Mouse (Mus musculus) MEL (cell line): ENCODE measurements around the gene Gm5868. TPM values are rescaled to one million over a fixed set of nuclear protein-coding genes. Genes with fewer than 3 reads are reported as not detected.
A peak's percentile ranks its signal among the peaks of the same experiment; 100 is the strongest.

Experiments
- DNase-seq: peaks from one replicate; pipeline ENCODE4 v3.0.0; 2011; ENCODE audit warnings: low read depth, low spot score
- H3K27ac ChIP-seq: 2 replicates; pipeline ENCODE4 v1.5.1; 2012; ENCODE audit warnings: low read depth, mild to moderate bottlenecking, control low read depth, low read length, moderate library complexity; ENCODE audit not compliant: control insufficient read depth
- H3K27me3 ChIP-seq, 2 experiments: fragments of 150-350 bp in 1 of 2; sonication (generic) in 1 of 2; 2 replicates each; pipeline ENCODE4 v1.6.1; 2012; ENCODE audit warnings: low read length in 2 of 2, mild to moderate bottlenecking in 2 of 2, improper control_type of control experiment in 1 of 2, moderate library complexity in 1 of 2; ENCODE audit not compliant: insufficient read depth in 2 of 2, control insufficient read depth in 1 of 2
- H3K36me3 ChIP-seq, 2 experiments: 2 replicates each; pipeline ENCODE4 v1.6.1; 2012 to 2014; ENCODE audit warnings: low read length in 2 of 2, improper control_type of control experiment in 1 of 2, inconsistent platforms in 1 of 2, mild to moderate bottlenecking in 1 of 2; ENCODE audit not compliant: insufficient read depth in 2 of 2, control insufficient read depth in 1 of 2
- H3K4me1 ChIP-seq, 2 experiments: fragments of 150-350 bp in 1 of 2; sonication (generic) in 1 of 2; 2 replicates each; pipeline ENCODE4 v1.6.1; 2012; ENCODE audit warnings: low read length in 2 of 2, improper control_type of control experiment in 1 of 2, mild to moderate bottlenecking in 1 of 2; ENCODE audit not compliant: insufficient read depth in 2 of 2, control insufficient read depth in 1 of 2
- H3K4me3 ChIP-seq, 2 experiments: fragments of 150-350 bp in 1 of 2; sonication (generic) in 1 of 2; 2 replicates each; pipeline ENCODE4 v1.5.1; 2012; ENCODE audit warnings: low read depth in 2 of 2, low read length in 2 of 2, mild to moderate bottlenecking in 2 of 2, moderate library complexity in 2 of 2, control low read depth in 1 of 2, improper control_type of control experiment in 1 of 2; ENCODE audit not compliant: control insufficient read depth in 1 of 2, insufficient read depth in 1 of 2
- H3K79me2 ChIP-seq: 2 replicates; pipeline ENCODE4 v1.6.1; 2012; ENCODE audit warnings: mild to moderate bottlenecking, low read length, moderate library complexity; ENCODE audit not compliant: control insufficient read depth, poor library complexity, insufficient read depth
- H3K9ac ChIP-seq: 2 replicates; pipeline ENCODE4 v1.6.1; 2012; ENCODE audit warnings: low read depth, mild to moderate bottlenecking, control low read depth, low read length, moderate library complexity; ENCODE audit not compliant: control insufficient read depth, poor library complexity, severe bottlenecking
- H3K9me3 ChIP-seq: fragments of 150-350 bp; sonication (generic); replicated peaks from 2 replicates; pipeline ENCODE4 v1.6.1; 2012; ENCODE audit warnings: mild to moderate bottlenecking, low read length, improper control_type of control experiment, moderate library complexity; ENCODE audit not compliant: insufficient read depth
- BHLHE40 ChIP-seq: IDR thresholded peaks from 2 replicates; pipeline ENCODE4 v1.6.1; 2012; ENCODE audit warnings: low read depth, mild to moderate bottlenecking, inconsistent platforms, low read length, improper control_type of control experiment, borderline replicate concordance
- E2F4 ChIP-seq: IDR thresholded peaks from 2 replicates; pipeline ENCODE4 v1.6.1; 2011; ENCODE audit warnings: low read depth, low read length, improper control_type of control experiment, borderline replicate concordance
- ELF1 ChIP-seq: IDR thresholded peaks from 2 replicates; pipeline ENCODE4 v1.6.1; 2014; ENCODE audit warnings: low read depth, mild to moderate bottlenecking, inconsistent platforms, low read length, improper control_type of control experiment, moderate library complexity
- GATA1 ChIP-seq: IDR thresholded peaks from 2 replicates; pipeline ENCODE4 v1.6.1; 2011; ENCODE audit warnings: low read depth, low read length, improper control_type of control experiment
- HCFC1 ChIP-seq: IDR thresholded peaks from 2 replicates; pipeline ENCODE4 v1.6.1; 2012; ENCODE audit warnings: low read depth, mild to moderate bottlenecking, inconsistent platforms, low read length, improper control_type of control experiment, moderate library complexity
- JUND ChIP-seq: IDR thresholded peaks from 2 replicates; pipeline ENCODE4 v1.6.1; 2011; ENCODE audit warnings: low read depth, mild to moderate bottlenecking, improper control_type of control experiment, low read length
- KAT2A ChIP-seq: conservative IDR thresholded peaks from 2 replicates; pipeline ENCODE4 v1.6.1; 2012; ENCODE audit warnings: low read depth, low read length, improper control_type of control experiment, inconsistent platforms
- MAFK ChIP-seq: IDR thresholded peaks from 2 replicates; pipeline ENCODE4 v1.6.1; 2011; ENCODE audit warnings: low read depth, mild to moderate bottlenecking, low read length, improper control_type of control experiment, borderline replicate concordance
- MAX ChIP-seq: IDR thresholded peaks from 2 replicates; pipeline ENCODE4 v1.6.1; 2011; ENCODE audit warnings: low read length, improper control_type of control experiment
- MEF2A ChIP-seq: IDR thresholded peaks from 2 replicates; pipeline ENCODE4 v1.6.1; 2014; ENCODE audit warnings: low read depth, mild to moderate bottlenecking, inconsistent platforms, low read length, improper control_type of control experiment; ENCODE audit not compliant: poor library complexity, insufficient replicate concordance, severe bottlenecking; ENCODE audit errors: extremely low read depth
- NRF1 ChIP-seq: IDR thresholded peaks from 2 replicates; pipeline ENCODE4 v1.6.1; 2014; ENCODE audit warnings: low read depth, mild to moderate bottlenecking, inconsistent platforms, low read length, improper control_type of control experiment, moderate library complexity; ENCODE audit not compliant: poor library complexity, insufficient read depth, severe bottlenecking
- POLR2A ChIP-seq, 2 experiments: IDR thresholded peaks; 2 replicates each; pipeline ENCODE4 v1.6.1; 2011 to 2012; ENCODE audit warnings: low read length in 2 of 2, mild to moderate bottlenecking in 2 of 2, control low read depth in 1 of 2, improper control_type of control experiment in 1 of 2, low read depth in 1 of 2, moderate library complexity in 1 of 2; ENCODE audit not compliant: control insufficient read depth in 1 of 2, insufficient read depth in 1 of 2, poor library complexity in 1 of 2
- SIN3A ChIP-seq: IDR thresholded peaks from 2 replicates; pipeline ENCODE4 v1.6.1; 2012; ENCODE audit warnings: low read length, improper control_type of control experiment, inconsistent platforms
- TAL1 ChIP-seq: IDR thresholded peaks from 2 replicates; pipeline ENCODE4 v1.6.1; 2012; ENCODE audit warnings: mild to moderate bottlenecking, inconsistent platforms, low read length, moderate library complexity, mixed read lengths
- TBP ChIP-seq: IDR thresholded peaks from 2 replicates; pipeline ENCODE4 v1.8.0; 2011; ENCODE audit warnings: low read depth, low read length, improper control_type of control experiment
- UBTF ChIP-seq: IDR thresholded peaks from 2 replicates; pipeline ENCODE4 v1.6.1; 2012; ENCODE audit warnings: low read depth, mild to moderate bottlenecking, inconsistent platforms, low read length, improper control_type of control experiment, moderate library complexity, borderline replicate concordance; ENCODE audit not compliant: insufficient read depth
- USF1 ChIP-seq: IDR thresholded peaks from 2 replicates; pipeline ENCODE4 v1.6.1; 2014; ENCODE audit warnings: low read depth, mild to moderate bottlenecking, inconsistent platforms, low read length, improper control_type of control experiment, moderate library complexity
- ZC3H11A ChIP-seq: IDR thresholded peaks from 2 replicates; pipeline ENCODE4 v1.6.1; 2012; ENCODE audit warnings: low read depth, mild to moderate bottlenecking, inconsistent platforms, low read length, improper control_type of control experiment
- ZKSCAN1 ChIP-seq: IDR thresholded peaks from 2 replicates; pipeline ENCODE4 v1.6.1; 2012; ENCODE audit warnings: low read depth, mild to moderate bottlenecking, inconsistent platforms, low read length, improper control_type of control experiment, moderate library complexity
- ZMIZ1 ChIP-seq: IDR thresholded peaks from 2 replicates; pipeline ENCODE4 v1.6.1; 2012; ENCODE audit warnings: low read depth, mild to moderate bottlenecking, inconsistent platforms, low read length, improper control_type of control experiment, moderate library complexity
- ZNF384 ChIP-seq: IDR thresholded peaks from 2 replicates; pipeline ENCODE4 v1.6.1; 2012; ENCODE audit warnings: low read depth, mild to moderate bottlenecking, inconsistent platforms, low read length, improper control_type of control experiment
- polyA plus RNA-seq, 2 experiments: library from polyadenylated mRNA; stranded (reverse) in 1 of 2; unstranded in 1 of 2; fragments of >175 nt in 1 of 2; fragments of >200 nt in 1 of 2; gene quantifications; 2 replicates each; pipeline versions ENCODE4 v1.2.1 to v1.2.4; 2012; ENCODE audit warnings: low replicate concordance in 2 of 2, low read depth in 1 of 2; ENCODE audit not compliant: insufficient read length in 2 of 2, insufficient read depth in 1 of 2, missing spikeins in 1 of 2
- total RNA-seq: library from RNA; depleted of rRNA; stranded (reverse); fragments of 300-350 nt; gene quantifications from 2 replicates; pipeline ENCODE4 v1.2.3, GENCODE M21; 2012

The Gm5868 gene
- total and polyA plus RNA-seq, 3 experiments = not detected

DNA sequence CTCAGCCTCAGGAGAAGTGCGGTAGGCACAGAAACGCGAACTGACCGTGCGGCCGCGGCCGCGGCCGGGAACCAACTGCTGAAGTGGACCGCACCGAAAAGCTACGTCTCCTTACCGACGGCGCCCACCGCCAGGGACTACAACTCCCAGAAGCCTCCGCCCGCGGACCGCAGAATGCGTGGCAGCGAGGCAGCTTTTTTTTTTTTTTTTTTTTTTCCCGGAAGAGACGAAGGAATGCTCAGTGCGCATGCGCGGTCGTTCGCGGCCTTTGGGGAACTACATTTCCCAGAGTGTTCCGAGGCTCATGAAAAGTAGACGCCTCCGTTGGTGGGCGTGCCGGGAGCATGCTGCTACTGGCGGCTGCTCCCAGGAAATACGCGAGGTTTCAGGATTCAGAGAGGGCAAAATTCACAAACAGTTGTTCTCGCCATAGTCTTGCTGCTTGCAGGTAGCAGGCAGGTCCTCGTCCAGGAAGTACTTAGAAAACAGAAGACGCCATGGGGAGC, 27.8 kb downstream of the Gm5868 start, which contains the start of gene Nfxl1 (continued):
- no peak for TF ChIP-seq UBTF
- TF ChIP-seq JUND = no peak
- TF ChIP-seq MAFK = no peak
- peak; percentile 100 for TF ChIP-seq ZNF384
- peak; percentile 80; the same call in 1 of the 2 replicates for TF ChIP-seq ZKSCAN1
- no peak; the same call in 1 of the 2 replicates for TF ChIP-seq TBP
- no peak for TF ChIP-seq MEF2A
- TF ChIP-seq TAL1 = no peak
- TF ChIP-seq MAX = peak; percentile 74
- peak; percentile 84; the same call in 1 of the 2 replicates for TF ChIP-seq ZMIZ1
- no peak for TF ChIP-seq ZC3H11A
- TF ChIP-seq ELF1 = peak; percentile 97
- TF ChIP-seq USF1 = 0 out of 2 replicates have a peak, but pooled peaks have one; percentile 33

DNA sequence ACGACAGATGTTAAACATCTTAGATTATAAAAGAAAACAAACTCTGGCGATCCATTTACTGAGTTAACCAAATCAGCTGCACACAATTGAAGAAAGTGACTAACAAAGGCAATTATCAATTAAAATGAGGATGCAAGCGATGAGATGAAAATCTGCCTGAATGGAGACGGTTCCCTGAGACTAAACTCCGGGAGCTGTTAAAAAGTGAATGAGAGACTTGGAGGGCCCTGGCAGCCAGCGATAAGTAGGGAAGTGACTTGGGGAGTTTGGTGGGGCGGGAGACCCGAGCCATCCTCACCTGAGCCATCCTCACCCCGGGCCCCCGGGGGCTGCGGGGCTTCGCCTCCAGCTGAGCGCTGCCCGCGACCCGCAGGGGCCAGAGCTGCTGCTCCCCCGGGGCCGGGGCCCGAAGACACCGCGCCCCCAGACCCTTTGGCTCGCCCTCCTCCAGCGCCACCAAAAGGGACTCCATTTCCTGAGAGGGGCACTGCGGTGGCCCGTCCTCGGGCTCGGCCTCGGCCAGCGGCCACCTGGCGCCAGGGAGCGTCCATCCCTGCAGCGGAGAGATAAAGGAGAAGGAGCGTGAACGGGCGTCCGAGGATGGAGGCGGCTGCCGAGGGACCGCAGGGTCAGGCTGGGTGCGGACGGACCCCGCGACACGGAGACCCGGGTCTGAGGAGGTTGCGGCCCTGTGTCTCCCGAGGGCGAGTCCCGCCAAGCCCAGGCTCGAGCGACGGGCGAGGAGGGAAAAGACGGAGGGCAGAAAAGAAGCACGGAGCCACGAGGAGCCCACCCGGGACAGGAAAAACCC, 28.4 kb downstream of the Gm5868 start:
- peaks cover 5 to 30% of the 10 kb centered on the region in 2 experiments for H3K36me3 ChIP-seq
- H3K4me3 ChIP-seq = peak overlapping the region; percentile 77 to 100
- peak; percentile 22; the same call in 1 of the 2 replicates for TF ChIP-seq SIN3A
- no peak for TF ChIP-seq KAT2A
- no peak for TF ChIP-seq E2F4
- TF ChIP-seq POLR2A (IDR thresholded peaks at IDR 0.05; ENCODE audit: control insufficient read depth in 1 of 2, insufficient read depth in 1 of 2, low read depth in 1 of 2, low read length in 2 of 2, poor library complexity in 1 of 2) = 0 out of 4 replicates have a peak, but pooled peaks of 1 of the 2 experiments have one; percentile 21
- TF ChIP-seq BHLHE40 = no peak
- peak; percentile 13; the same call in 1 of the 2 replicates for TF ChIP-seq HCFC1
- no peak for TF ChIP-seq ZNF384
- no peak for TF ChIP-seq MEF2A
- no peak for TF ChIP-seq GATA1
- peak; percentile 55 for TF ChIP-seq TAL1
- TF ChIP-seq NRF1 = no peak
- peak; percentile 50 for DNase-seq
- H3K9me3 ChIP-seq = no peaks in the 10 kb centered on the region
- H3K9ac ChIP-seq = peak overlapping the region; percentile 97
- no peaks in the 10 kb centered on the region for H3K27me3 ChIP-seq
- H3K27ac ChIP-seq = peak overlapping the region; percentile 59; the same call in 1 of the 2 replicates
- H3K79me2 ChIP-seq = peaks cover 11% of the 10 kb centered on the region
- peaks cover 4 to 11% of the 10 kb centered on the region in 2 experiments for H3K4me1 ChIP-seq
